Mouse (Mus musculus) mesoderm, embryonic 11.5 days (tissue): Measurements from ENCODE around the gene Gk2.
A peak's percentile ranks its signal among the peaks of the same experiment; 100 is the strongest.

Source experiments
- DNase-seq: peaks from one replicate; pipeline ENCODE4 v3.0.0-alpha.2; 2012; ENCODE audit warnings: low read depth, low spot score

The Gk2 gene

DNA sequence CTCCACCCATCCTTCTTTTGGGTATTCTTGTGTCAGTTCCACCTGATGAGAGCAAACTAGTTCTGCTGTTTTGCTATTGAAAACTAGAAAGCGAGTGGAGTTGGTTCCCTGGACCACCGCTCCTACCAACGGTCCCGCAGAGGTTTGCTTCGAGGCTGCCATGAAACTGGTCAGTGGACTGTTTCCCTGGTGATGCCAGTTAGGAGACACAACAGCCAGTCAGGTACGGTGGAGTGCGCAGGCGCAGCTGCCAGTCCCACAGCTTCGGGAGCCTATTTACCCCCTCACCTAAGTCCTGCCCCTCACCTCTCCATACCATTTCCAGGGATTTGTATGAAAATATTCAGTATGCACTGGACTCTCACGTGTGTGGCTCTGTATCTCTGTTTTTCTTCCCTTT is at the start of gene Gk2:
TSS of gene Gk2 (minus strand) at position 206 of the 400 bp plus-strand sequence.
- no peak for DNase-seq

DNA sequence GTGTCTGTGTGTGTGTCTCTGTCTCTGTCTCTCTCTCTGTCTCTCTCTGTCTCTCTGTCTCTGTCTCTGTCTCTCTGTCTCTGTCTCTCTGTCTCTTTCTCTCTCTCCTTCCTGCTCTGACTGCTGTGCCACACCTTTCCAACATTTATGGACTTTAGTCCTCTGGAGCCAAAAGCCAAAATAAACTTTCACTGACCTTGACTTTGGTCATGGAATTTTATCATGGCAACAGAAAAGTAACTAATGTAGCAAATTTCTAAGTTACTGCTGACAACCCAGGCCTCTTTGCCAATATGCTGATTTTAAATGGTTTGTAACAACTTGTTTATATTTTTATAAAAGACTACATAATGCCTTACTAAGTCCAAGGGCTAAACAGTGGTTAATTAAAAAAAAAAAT is 41.2 kb upstream of the Gk2 start:
- DNase-seq, result no peak

DNA sequence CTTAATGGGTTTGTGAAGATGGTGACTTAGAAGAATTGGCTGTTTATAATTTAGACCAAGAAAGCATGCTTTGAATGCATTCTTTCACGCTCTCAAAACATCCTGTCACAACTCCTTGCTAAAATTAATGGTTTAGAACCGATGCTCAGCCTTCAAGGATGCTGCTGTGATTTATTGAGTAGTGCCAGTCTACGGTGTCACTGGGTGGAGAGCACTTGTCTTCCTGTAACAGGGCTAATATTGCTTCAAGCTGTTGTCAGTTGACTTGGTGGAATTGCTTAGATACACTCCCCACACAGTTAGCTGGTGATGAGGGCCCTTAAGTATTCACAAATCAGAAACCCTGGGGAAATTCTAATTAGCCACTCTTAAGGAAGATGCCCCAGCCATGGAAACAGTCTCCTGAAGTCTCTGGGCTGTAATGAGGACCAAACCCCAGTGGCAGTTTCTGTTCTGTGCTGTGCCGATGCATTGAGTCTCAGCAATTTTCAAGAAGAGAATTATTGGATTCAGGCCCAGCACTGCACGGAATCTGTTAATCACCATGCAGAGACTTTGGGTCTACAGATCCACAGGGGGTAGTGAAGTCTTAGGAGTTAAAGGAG is 38.8 kb upstream of the Gk2 start:
- no peak for DNase-seq

DNA sequence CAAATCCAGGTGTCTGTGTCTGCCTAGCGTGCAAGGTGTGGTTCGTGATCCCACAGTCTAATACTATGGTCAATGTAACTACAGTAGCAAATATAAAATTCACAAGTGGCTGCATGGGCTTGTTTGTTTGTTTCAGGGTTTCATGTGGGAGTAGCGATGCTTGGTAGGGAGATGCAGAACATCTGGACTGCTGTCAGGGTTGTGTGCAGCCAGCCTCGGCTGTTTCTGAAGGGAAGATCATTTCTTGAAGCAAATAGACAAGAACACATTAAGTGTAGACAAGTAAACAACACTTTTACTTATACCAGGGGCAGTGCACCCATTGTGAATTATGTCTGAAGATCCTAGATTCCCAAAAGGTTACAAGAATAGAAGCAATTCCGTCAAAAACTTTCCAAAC is 36.6 kb upstream of the Gk2 start:
- DNase-seq, result no peak

DNA sequence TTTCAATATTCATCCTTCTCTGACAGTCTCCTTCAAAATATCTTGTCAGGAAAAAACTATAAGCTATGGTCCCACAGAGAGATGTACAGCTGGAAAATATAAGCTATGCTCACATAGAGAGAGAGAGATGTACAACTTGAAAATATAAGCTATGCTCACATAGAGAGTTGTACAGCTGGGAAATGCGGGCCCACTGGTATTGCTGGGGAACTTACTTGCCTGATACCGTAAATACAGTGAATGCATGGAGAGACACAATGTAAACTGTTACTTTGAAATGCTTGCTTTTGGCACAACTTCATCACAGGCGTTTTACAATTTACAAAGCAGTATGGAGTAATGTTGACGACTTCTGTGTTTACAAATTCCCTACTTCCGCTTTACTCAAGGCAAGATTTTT is 29.3 kb upstream of the Gk2 start:
- DNase-seq, result no peak

DNA sequence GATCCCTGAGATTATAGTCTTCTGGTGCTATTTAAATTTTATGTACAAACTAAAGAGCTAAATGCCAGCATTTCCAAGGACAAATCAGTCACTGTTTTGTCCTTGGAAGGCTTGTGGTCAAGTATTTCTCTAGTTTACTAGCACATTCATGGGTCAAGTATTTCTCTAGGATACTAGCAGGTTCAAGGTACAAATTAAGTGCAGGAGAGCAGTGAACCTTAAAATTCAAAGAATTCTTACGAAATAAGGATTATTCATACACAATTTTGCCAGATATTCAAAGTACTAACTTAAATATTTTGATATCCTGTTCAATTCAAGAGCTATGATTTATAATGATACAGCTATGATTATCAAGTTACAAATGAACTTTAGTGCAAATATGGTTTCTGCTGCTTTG is 23.2 kb upstream of the Gk2 start:
- no peak for DNase-seq

DNA sequence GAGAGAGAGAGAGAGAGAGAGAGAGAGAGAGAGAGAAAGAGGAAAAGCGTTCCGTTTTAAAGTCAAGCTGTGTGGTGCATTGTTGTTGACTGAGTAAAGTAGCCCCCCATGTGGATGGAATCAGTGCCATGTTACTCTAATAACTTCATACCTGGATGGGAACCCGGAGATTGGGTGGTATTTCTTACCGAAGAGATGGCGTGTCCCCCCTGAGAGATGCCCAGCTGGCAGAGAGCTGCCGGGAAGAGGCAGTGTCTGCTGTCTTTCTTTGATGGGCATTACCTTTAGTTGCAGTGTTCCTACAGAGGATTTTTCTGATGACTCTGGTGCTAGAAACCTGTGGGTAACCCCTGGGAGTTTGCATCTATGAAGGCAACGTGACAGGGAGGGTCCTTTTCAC is 10.4 kb upstream of the Gk2 start:
- DNase-seq, result no peak

DNA sequence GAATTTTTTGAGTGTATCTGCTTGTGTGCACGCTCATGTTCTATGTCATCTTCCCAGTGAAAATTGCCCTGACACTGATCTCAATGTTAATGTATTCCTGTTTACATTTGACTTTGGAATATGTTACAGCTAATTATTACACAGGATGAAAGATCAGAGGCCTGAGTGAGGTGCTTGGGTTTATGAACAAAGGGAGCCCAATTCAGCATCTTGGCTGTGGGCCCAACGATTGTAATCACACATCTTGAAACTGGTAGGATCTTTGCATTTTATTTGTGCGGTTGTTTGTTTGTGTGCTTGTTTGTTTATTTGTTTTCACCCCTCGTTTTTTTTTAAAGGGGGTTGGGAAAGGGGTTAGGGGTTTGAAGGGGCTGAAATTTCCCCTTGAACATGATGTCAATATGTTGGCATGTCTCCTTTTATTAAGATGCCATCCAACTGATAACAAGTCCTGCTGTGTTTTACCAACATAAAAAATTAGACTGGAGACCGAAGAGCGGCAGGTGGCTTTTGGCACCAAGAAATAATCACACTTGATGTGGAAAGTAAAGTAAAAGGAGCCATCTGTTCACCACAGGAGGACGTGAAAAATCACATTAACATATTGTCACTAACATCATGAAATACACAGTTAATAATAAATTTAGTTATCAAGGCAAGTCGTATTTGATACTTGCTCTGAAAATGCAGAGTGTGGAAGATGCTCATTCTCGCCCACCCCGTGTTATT is 9.8 kb upstream of the Gk2 start:
- no peak for DNase-seq

DNA sequence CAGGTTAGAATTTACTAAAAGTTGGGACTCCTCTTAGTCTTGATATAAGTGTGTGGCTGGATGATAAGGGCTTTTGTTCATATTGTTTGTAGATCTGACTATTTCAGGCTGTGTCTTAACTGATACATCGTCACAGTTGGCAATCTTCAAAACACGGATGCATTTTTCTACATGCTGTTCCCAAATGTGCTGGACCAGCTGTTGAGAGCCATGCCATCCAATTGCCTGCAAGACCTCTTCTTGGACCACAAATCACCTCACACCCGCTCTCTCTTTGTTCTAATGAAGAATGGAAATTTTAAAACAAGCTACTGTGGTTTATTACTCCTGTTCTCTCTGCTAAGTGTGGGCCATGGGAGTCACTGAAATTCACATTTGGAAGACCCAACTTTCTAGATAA is 9.1 kb upstream of the Gk2 start:
- DNase-seq, result no peak

DNA sequence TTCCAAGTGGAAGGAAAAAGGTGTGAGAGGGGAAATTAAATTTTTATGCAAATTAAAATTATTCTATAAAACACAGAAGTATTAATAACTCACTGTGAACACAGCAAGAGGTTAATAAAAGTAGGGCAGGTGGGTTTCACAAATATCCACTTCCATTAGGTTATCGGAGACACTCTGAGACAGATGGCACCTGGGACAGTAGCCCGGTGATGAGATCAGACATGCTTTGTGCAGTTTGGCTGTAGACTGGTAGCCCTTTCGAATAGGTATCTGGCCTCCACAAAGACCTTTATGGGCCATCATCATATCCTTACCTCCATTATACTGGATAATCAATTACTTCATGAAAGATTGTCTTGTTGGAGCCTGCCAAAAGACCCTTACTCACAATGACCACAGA is 6.0 kb upstream of the Gk2 start:
- no peak for DNase-seq

DNA sequence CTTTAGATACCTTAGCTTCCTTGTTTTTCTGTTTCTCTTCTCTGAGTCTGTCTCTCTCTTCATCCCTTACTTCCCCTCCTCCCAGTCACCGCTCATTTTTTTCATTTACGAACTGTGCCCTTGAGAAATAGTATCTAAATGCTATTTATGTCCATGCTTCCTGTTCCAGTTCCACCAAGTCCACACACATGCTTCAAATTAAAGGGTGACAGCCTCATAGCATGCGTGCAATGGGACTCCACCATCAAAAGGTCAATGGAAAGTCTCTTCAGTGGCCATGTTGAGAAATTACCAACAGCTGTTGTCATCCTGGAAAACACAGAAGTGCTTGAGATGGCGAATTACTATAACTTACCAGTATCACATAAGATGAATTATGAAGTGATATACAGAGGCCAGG is 5.4 kb downstream of the Gk2 start:
- DNase-seq, result peak; percentile 50

DNA sequence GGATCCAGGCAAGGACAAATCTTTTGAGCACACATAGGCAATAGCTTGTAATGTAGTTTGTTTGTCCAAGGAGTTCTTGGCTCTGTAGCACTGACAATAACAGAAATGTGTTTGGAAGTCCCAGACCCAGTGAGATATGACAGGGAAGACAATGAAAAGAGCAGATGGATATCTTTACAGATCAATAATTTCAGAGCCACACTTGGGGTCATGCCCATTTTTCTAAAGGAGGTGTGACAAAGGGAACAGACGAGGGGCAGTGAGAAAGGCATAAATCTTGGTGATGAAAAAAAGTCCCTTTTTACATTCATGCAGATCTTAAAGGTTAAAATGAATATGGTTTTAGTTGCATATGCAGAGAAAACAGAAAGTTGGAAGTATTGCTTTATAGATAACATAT is 12.6 kb downstream of the Gk2 start:
- DNase-seq, result no peak

DNA sequence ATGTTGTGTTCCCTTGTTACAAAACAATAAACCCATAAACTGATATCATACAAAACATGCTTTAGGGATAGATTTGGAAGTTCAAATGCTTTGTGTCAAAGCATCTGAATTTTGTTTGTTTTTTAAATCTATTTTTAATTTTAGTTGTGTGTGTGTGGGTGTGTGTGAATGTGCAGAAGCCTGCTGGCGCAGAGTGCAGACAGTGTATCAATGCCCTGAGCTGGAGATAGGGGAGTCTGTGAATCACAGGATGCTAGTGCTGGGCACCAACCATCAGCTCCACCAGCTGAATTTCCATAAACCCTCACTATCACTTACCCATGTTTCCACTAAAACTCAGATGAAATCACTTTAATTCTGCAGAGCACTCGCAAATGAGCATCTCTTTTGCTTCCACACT is 24.3 kb downstream of the Gk2 start:
- DNase-seq, result no peak

DNA sequence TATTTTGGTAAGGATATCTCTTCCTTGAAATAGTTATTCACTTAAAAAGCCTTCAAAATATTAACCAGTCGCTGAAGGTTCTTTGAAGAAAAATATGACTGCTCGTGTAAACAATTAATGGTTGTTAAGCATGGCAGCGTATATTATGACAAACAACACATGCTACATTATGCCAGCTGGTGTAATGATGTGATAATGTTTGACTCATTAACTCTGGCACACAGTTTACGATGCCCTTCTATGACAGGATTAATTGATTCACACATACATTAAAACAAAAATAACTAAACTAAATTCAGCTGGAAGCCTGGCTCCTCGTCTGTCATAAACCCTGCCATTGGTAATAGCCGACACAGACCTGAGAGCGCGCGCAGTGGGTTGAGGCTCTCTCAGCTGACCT is 26.8 kb downstream of the Gk2 start:
- no peak for DNase-seq

DNA sequence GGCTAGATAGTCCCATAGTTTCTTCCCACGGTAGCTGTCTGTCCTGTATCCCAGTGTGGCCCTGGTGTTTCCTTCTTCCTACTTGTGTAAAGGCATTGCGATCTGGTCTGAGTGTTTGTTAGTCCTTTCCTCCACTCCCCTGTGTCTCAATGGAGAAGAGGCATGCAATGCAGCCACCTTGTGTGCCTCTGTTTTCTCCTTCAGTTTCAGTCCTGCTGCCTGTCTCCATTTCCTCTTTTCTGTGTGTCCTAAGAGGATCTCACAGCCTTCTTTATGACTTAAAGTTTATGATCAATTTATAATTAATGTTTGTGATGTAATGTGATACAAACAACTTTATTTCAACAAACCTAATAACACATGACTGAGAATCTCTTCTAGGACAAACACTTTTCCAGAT is 35.2 kb downstream of the Gk2 start:
- no peak for DNase-seq

DNA sequence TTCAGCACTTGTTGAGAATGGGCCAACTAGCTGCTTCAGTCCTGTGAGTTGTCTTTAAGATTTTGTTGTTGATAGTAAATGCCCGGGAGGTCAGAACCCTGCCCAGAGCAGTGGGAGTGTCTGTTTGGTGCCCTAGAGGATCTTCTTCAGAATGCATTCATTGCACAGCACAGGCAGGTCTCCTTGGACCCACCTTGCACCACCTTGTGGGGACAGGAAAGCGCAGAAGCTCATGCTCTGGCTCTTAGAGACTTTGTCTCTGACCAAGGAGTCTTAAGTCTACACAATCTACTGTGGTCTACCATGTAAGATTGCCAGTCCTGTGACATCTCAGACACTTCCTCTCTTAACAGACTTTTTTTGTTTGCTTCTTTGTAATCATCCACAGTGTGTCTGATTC is 39.6 kb downstream of the Gk2 start:
- no peak for DNase-seq

DNA sequence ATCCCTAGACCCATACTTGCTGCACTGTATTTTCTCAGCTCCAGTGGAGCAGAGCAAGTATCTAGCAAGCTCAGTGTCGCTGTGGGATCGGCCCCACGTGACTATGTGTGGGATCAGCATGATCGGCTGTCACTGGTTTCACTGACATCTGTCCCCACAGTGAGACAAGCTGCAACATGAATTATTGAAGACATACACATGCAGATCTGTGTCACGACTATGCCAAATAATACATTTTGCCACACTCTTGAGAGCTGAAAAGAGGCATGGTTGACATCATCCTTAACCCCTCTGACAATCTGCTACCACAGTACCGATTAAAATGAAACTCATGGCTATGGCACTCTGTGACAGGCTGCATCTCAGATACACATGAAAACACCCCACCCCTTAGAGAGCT is 41.0 kb downstream of the Gk2 start:
- no peak for DNase-seq

DNA sequence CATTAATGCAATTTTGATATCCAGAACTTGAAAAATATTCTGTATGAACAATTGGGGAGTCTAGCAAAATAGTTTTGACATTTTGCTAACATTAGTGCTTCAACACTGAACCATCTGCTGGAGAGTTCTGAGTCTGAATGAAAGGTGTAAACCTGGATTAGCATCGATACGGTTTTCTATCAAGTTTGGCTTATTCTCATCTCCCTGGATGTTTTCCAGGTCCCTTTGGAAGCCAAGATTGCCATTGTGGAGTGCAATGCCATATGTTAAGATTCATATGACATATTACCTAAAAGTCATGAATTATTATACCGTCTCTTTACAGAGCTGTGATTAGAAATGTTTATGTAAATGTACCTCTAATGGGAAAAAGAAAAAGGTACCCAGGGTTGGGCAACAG is 43.1 kb downstream of the Gk2 start:
- no peak for DNase-seq

DNA sequence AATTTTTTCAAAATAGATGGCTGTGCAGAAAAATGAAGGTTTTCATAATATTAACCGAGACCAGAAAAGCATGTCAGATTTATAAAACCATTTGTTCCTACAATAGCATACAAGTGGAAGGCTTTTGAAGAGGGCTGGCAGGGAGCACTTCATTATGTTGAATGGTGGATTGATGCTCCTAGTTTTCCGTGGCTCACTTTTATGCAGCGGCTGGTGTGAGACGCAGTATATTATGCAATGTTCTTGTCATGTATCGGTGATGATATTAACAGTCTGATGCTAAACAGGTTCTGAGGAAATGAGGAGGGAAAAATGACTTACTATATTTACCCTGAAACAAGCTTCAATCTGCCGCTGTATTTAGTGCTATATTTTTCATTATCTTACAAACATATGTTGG is 46.6 kb downstream of the Gk2 start:
- DNase-seq, result no peak

DNA sequence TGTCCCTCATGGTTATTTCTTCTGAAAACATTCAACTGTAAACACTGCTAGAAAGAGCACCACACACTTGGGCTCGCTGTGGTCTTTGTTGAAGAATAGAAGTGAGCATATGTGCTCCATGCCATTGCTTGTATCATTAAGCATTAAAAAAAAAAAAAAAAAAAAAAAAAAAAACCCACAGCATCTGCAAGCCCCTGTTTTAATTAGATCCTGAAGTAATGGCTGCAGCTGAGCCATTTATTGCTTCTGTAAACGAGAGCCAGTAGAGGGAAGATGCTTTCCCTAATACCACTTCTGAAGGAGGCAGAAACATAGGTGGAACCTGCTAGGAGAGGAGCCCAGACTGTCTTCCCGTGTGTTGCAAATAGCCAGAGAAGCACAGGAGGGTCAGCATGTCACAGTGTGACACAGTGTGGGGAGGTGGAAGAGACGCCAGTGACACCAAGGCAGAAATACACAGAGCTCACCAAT is 47.6 kb downstream of the Gk2 start:
- no peak for DNase-seq
